Mouse (Mus musculus) heart, postnatal 0 days (tissue): ENCODE results near the gene Dedd.

Experiments
- CTCF ChIP-seq: IDR thresholded peaks from 2 replicates; pipeline ENCODE4 v1.5.1; 2016; ENCODE audit warnings: antibody characterized with exemption, control low read depth, low read depth
- EP300 ChIP-seq: IDR thresholded peaks from 2 replicates; pipeline ENCODE4 v1.6.1; 2016; ENCODE audit warnings: antibody characterized with exemption, low read depth

GRCm38 (mm10) chr1:171382096-171382620, 53.2 kb downstream of the Dedd start:
- TF ChIP-seq EP300 = no peak
- TF ChIP-seq CTCF = no peak
